Mouse (Mus musculus) intestine, postnatal 0 days (tissue): ENCODE data around the gene Kat8. TPM values are rescaled to one million over a fixed set of nuclear protein-coding genes. Genes with fewer than 3 reads are reported as not detected.

Experiments used
- ATAC-seq: fragments of 200-750 bp; cut with Nextera tagmentation; 2 replicates; pipeline ENCODE4 v1.8.0; 2017; ENCODE audit warnings: mild to moderate bottlenecking, moderate TSS enrichment, moderate library complexity
- H3K27ac ChIP-seq: fragments of 300-500 bp; sonication (generic); 2 replicates; pipeline ENCODE4 v1.5.1; 2014; ENCODE audit warnings: mild to moderate bottlenecking, low read depth, low read length, moderate library complexity
- H3K27me3 ChIP-seq: fragments of 300-500 bp; sonication (generic); replicated peaks from 2 replicates; pipeline ENCODE4 v1.6.1; 2014; ENCODE audit warnings: low read length, mixed read lengths; ENCODE audit not compliant: control insufficient read depth, insufficient read depth
- H3K36me3 ChIP-seq: fragments of 300-500 bp; sonication (generic); 2 replicates; pipeline ENCODE4 v1.6.1; 2014; ENCODE audit warnings: mild to moderate bottlenecking, moderate library complexity; ENCODE audit not compliant: control insufficient read depth, insufficient read depth
- H3K4me1 ChIP-seq: fragments of 300-500 bp; sonication (generic); replicated peaks from 2 replicates; pipeline ENCODE4 v1.6.1; 2014; ENCODE audit warnings: antibody characterized with exemption, low read length, mixed read lengths; ENCODE audit not compliant: control insufficient read depth, insufficient read depth
- H3K4me2 ChIP-seq: fragments of 300-500 bp; sonication (generic); replicated peaks from 2 replicates; pipeline ENCODE4 v1.6.1; 2014; ENCODE audit warnings: low read depth, mild to moderate bottlenecking, moderate library complexity
- H3K4me3 ChIP-seq: fragments of 300-500 bp; sonication (generic); 2 replicates; pipeline ENCODE4 v1.5.1; 2014; ENCODE audit warnings: low read depth, low read length
- H3K9ac ChIP-seq: fragments of 300-500 bp; sonication (generic); 2 replicates; pipeline ENCODE4 v1.6.1; 2014; ENCODE audit warnings: mild to moderate bottlenecking, low read depth, low read length
- H3K9me3 ChIP-seq: fragments of 300-500 bp; sonication (generic); 2 replicates; pipeline ENCODE4 v1.6.1; 2016; ENCODE audit warnings: mixed run types; ENCODE audit not compliant: control insufficient read depth
- CTCF ChIP-seq: sonication (generic); IDR thresholded peaks from 2 replicates; pipeline ENCODE4 v1.5.1; 2016; ENCODE audit warnings: low read depth, mild to moderate bottlenecking, control low read depth, antibody characterized with exemption, moderate library complexity
- WGBS: fragments of 180-500 bp; shearing (Covaris S2); extraction: QIAGEN DNeasy Blood & Tissue Kit; methylation state at CpG from one replicate; pipeline ENCODE4 v1.1.7; 2014; 5-methylcytosine and 5-hydroxymethylcytosine counted together
- polyA plus RNA-seq: library from polyadenylated mRNA; unstranded; fragments of >200 nt; fragmentation: Nextera tagmentation; extraction: Ambion mirVana; gene quantifications from 2 replicates; pipeline ENCODE4 v1.2.1, GENCODE M21; 2015

Gene Kat8
- polyA plus RNA-seq, 1 experiment from 2014 or later, result 18.0 TPM

GRCm38 (mm10) chr7:127925252-127925651 lies 12.9 kb downstream of the Kat8 start:
- WGBS, result 32% methylated on average over 5 of the region's 5 CpGs
- Histone ChIP-seq H3K27me3 (no peaks in the 10 kb centered on the region), H3K4me1 (0 out of 2 replicates have a peak, but pooled peaks cover 7% of the 10 kb centered on the region), H3K9me3 (no peaks in the 10 kb centered on the region), H3K36me3 (peaks cover 12% of the 10 kb centered on the region; the same call in 1 of the 2 replicates), H3K9ac (0 out of 2 replicates have a peak overlapping the region, but pooled peaks have one; percentile 31), H3K27ac (peak overlapping the region; percentile 84), H3K4me3 (no peak overlapping the region), H3K4me2 (no peak overlapping the region)
- peak; percentile 70 for ATAC-seq
- TF ChIP-seq CTCF, result no peak

- H3K4me2 ChIP-seq, result no peak overlapping the region
- ATAC-seq, result no peak
- TF ChIP-seq CTCF, result no peak
Measured at GRCm38 (mm10) chr7:127926066-127926465, 13.8 kb downstream of the Kat8 start.

GRCm38 (mm10) chr7:127926846-127927245 lies 14.5 kb downstream of the Kat8 start:
- WGBS, result 63% methylated on average over 11 of the region's 11 CpGs
- H3K4me3 ChIP-seq, result no peak overlapping the region
- ATAC-seq, result peak; percentile 25

More at GRCm38 (mm10) chr7:127926066-127926465, 13.8 kb downstream of the Kat8 start:
- WGBS, result 57% methylated on average over 8 of the region's 8 CpGs
- no peaks in the 10 kb centered on the region for H3K9me3 ChIP-seq
- H3K27me3 ChIP-seq, result no peaks in the 10 kb centered on the region
- peak overlapping the region; percentile 84 for H3K27ac ChIP-seq
- H3K4me1 ChIP-seq, result peaks cover 7% of the 10 kb centered on the region; the same call in 1 of the 2 replicates
- H3K36me3 ChIP-seq, result peaks cover 10% of the 10 kb centered on the region; the same call in 1 of the 2 replicates
- no peak overlapping the region for H3K4me3 ChIP-seq
- H3K9ac ChIP-seq, result 0 out of 2 replicates have a peak overlapping the region, but pooled peaks have one; percentile 31

GRCm38 (mm10) chr7:127927726-127928125 lies 15.4 kb downstream of the Kat8 start:
- Histone ChIP-seq H3K9me3 (no peaks in the 10 kb centered on the region), H3K4me2 (peak overlapping the region; percentile 68), H3K4me1 (peaks cover 12% of the 10 kb centered on the region; the same call in 1 of the 2 replicates), H3K9ac (peak overlapping the region; percentile 31; the same call in 1 of the 2 replicates), H3K4me3 (peak overlapping the region; percentile 54; the same call in 1 of the 2 replicates), H3K27me3 (no peaks in the 10 kb centered on the region), H3K36me3 (peaks cover 10% of the 10 kb centered on the region; the same call in 1 of the 2 replicates), H3K27ac (peak overlapping the region; percentile 84)
- TF ChIP-seq CTCF, result no peak
- 75% methylated on average over 11 of the region's 11 CpGs for WGBS
- ATAC-seq, result no peak

More at GRCm38 (mm10) chr7:127926846-127927245, 14.5 kb downstream of the Kat8 start:
- Histone ChIP-seq H3K27me3 (no peaks in the 10 kb centered on the region), H3K4me2 (peak overlapping the region; percentile 68), H3K36me3 (peaks cover 10% of the 10 kb centered on the region; the same call in 1 of the 2 replicates), H3K9me3 (no peaks in the 10 kb centered on the region), H3K27ac (peak overlapping the region; percentile 84), H3K4me1 (peaks cover 12% of the 10 kb centered on the region; the same call in 1 of the 2 replicates), H3K9ac (no peak overlapping the region)
- TF ChIP-seq CTCF, result no peak

GRCm38 (mm10) chr7:127928596-127928995 lies 16.3 kb downstream of the Kat8 start:
- H3K36me3 ChIP-seq, result peaks cover 10% of the 10 kb centered on the region; the same call in 1 of the 2 replicates
- TF ChIP-seq CTCF, result peak; percentile 41
- H3K4me3 ChIP-seq, result peak overlapping the region; percentile 54
- H3K27me3 ChIP-seq, result no peaks in the 10 kb centered on the region
- peak overlapping the region; percentile 67; the same call in 1 of the 2 replicates for H3K9ac ChIP-seq
- 25% methylated on average over 5 of the region's 5 CpGs for WGBS
- peak overlapping the region; percentile 68 for H3K4me2 ChIP-seq
- ATAC-seq, result peak; percentile 20
- no peaks in the 10 kb centered on the region for H3K9me3 ChIP-seq
- peak overlapping the region; percentile 84 for H3K27ac ChIP-seq
- H3K4me1 ChIP-seq, result peaks cover 5% of the 10 kb centered on the region; the same call in 1 of the 2 replicates

GRCm38 (mm10) chr7:127929923-127930322 lies 17.6 kb downstream of the Kat8 start, which contains the start of gene Prss8:
Prss8 (minus strand) TSS chr7:127930104.
- no peak for TF ChIP-seq CTCF
- Histone ChIP-seq H3K36me3 (peaks cover 10% of the 10 kb centered on the region; the same call in 1 of the 2 replicates), H3K27ac (peak within 1 kb of the TSS; percentile 84), H3K27me3 (no peaks in the 10 kb centered on the region), H3K9ac (peak within 1 kb of the TSS; percentile 67), H3K9me3 (no peaks in the 10 kb centered on the region), H3K4me3 (peak within 1 kb of the TSS; percentile 54), H3K4me2 (peak within 1 kb of the TSS; percentile 68), H3K4me1 (peaks cover 4% of the 10 kb centered on the region; the same call in 1 of the 2 replicates)
- 0 out of 2 replicates have a peak, but pooled peaks have one; percentile 26 for ATAC-seq
- WGBS, result 13% methylated on average over 6 of the region's 6 CpGs
